Mouse (Mus musculus): ENCODE measurements around the gene Crybb2.

- TF ChIP-seq EP300 (IDR thresholded peaks at IDR 0.05; ENCODE audit: insufficient read depth, low read depth, low read length) (no peak), CTCF (IDR thresholded peaks at IDR 0.05) (no peak), POLR2A (IDR thresholded peaks at IDR 0.05; ENCODE audit: insufficient read depth, low read depth, low read length) (no peak)
Measured at GRCm38 (mm10) chr5:113092406-113092805, 22.5 kb upstream of the Crybb2 start.

Data from heart, adult 2 months (tissue).